Mouse (Mus musculus) embryonic facial prominence, embryonic 15.5 days (tissue): Measurements from ENCODE around the gene Dbp. TPM values are rescaled to one million over a fixed set of nuclear protein-coding genes. Genes with fewer than 3 reads are reported as not detected.

Source experiments
- ATAC-seq: fragments of 200-750 bp; cut with Nextera tagmentation; 2 replicates; pipeline ENCODE4 v1.8.0; 2017; ENCODE audit warnings: low read depth, moderate TSS enrichment; ENCODE audit not compliant: insufficient number of reproducible peaks, low FRiP score, low TSS enrichment
- H3K27ac ChIP-seq: fragments of 300-500 bp; sonication (generic); replicated peaks from 2 replicates; pipeline ENCODE4 v1.5.1; 2015; ENCODE audit warnings: mild to moderate bottlenecking, inconsistent platforms
- H3K27me3 ChIP-seq: fragments of 300-500 bp; sonication (generic); 2 replicates; pipeline ENCODE4 v1.6.1; 2015; ENCODE audit warnings: inconsistent platforms
- H3K36me3 ChIP-seq: fragments of 300-500 bp; sonication (generic); 2 replicates; pipeline ENCODE4 v1.6.1; 2015; ENCODE audit warnings: mild to moderate bottlenecking, inconsistent platforms
- H3K4me1 ChIP-seq: fragments of 300-500 bp; sonication (generic); 2 replicates; pipeline ENCODE4 v1.6.1; 2015; ENCODE audit warnings: inconsistent platforms
- H3K4me2 ChIP-seq: fragments of 300-500 bp; sonication (generic); replicated peaks from 2 replicates; pipeline ENCODE4 v1.6.1; 2015; ENCODE audit warnings: mild to moderate bottlenecking, inconsistent platforms
- H3K4me3 ChIP-seq: fragments of 300-500 bp; sonication (generic); replicated peaks from 2 replicates; pipeline ENCODE4 v1.5.1; 2015; ENCODE audit warnings: mild to moderate bottlenecking, inconsistent platforms
- H3K9ac ChIP-seq: fragments of 300-500 bp; sonication (generic); 2 replicates; pipeline ENCODE4 v1.6.1; 2015; ENCODE audit warnings: inconsistent platforms
- H3K9me3 ChIP-seq: fragments of 300-500 bp; sonication (generic); replicated peaks from 2 replicates; pipeline ENCODE4 v1.6.1; 2016; ENCODE audit warnings: inconsistent platforms
- WGBS: fragments of 180-500 bp; shearing (Covaris S2); methylation state at CpG from one replicate; pipeline ENCODE4 v1.1.7; 2015; 5-methylcytosine and 5-hydroxymethylcytosine counted together
- polyA plus RNA-seq: library from polyadenylated mRNA; unstranded; fragments of >200 nt; fragmentation: Nextera tagmentation; extraction: Ambion mirVana; gene quantifications from 2 replicates; pipeline ENCODE4 v1.2.1, GENCODE M21; 2015

Dbp gene
- polyA plus RNA-seq, 1 experiment from 2014 or later = 7.0 TPM

DNA sequence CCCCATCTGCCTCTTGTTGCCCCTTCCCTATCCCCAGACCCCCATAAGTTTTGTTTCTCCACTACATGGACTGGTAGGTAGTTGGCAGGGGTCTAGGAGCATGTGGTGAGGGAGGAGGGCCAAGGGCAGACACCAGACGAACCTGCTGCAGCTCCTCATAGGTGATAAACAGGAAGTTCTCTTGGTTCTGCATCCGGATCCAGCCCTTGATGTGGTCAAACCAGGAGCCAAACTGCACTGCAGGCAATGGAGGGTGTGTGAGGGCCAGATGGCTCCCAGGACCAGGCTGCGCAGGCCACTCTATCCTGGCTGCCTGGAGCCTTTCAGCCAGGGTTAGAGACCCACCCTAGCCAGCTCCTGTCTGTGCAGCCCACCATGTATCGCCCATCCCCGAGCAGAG, 28.6 kb downstream of the Dbp start:
- H3K4me3 ChIP-seq = no peak overlapping the region
- H3K9ac ChIP-seq = no peak overlapping the region
- H3K4me1 ChIP-seq = peaks cover 13% of the 10 kb centered on the region
- no peaks in the 10 kb centered on the region for H3K9me3 ChIP-seq
- no peak overlapping the region for H3K27ac ChIP-seq
- no peak for ATAC-seq
- 0 out of 2 replicates have a peak, but pooled peaks cover 4% of the 10 kb centered on the region for H3K36me3 ChIP-seq
- H3K27me3 ChIP-seq = no peaks in the 10 kb centered on the region
- no peak overlapping the region for H3K4me2 ChIP-seq
- WGBS = 75% methylated on average over 5 of the region's 5 CpGs

DNA sequence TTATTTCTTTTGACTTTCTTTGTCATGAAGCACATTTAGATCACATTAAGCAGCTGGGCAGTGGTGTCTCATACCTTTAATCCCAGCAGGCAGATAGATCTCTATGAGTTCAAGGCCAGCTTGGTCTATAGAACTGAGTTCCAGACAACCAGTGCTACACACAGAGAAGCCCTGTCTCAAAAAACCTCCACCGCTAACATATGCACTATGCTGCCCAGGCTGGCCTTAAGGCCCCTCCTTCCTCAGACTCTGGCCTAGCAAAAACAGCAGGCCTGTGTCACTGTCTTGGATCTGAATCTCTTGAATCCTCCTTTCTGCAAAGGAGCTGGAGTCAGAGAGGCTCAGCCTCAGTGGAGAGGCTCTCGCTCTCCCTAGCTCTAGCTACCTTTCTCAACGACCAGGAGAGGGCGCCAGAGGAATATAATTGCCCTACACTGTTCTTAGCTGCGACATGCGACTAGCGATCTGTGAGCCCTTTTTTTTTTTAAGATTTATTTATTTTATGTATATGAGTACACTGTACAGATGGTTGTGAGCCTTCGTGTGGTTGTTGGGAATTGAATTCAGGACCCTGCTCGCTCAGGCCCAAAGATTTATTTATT, 34.4 kb downstream of the Dbp start:
- Histone ChIP-seq H3K9ac (no peak overlapping the region), H3K27ac (no peak overlapping the region), H3K9me3 (no peaks in the 10 kb centered on the region), H3K4me1 (0 out of 2 replicates have a peak, but pooled peaks cover 5% of the 10 kb centered on the region), H3K27me3 (no peaks in the 10 kb centered on the region), H3K4me3 (no peak overlapping the region), H3K36me3 (no peaks in the 10 kb centered on the region), H3K4me2 (no peak overlapping the region)
- WGBS = 6% methylated on average over 9 of the region's 9 CpGs
- ATAC-seq = peak; percentile 61; the same call in 1 of the 2 replicates

- Histone ChIP-seq H3K36me3 (no peaks in the 10 kb centered on the region), H3K4me3 (no peak overlapping the region), H3K27me3 (no peaks in the 10 kb centered on the region), H3K9ac (no peak overlapping the region), H3K9me3 (no peaks in the 10 kb centered on the region), H3K27ac (no peak overlapping the region), H3K4me2 (no peak overlapping the region), H3K4me1 (0 out of 2 replicates have a peak, but pooled peaks cover 5% of the 10 kb centered on the region)
- WGBS = 55% methylated on average over 10 of the region's 10 CpGs
- ATAC-seq = no peak
Observed at GRCm38 (mm10) chr7:45739820-45740219, 34.9 kb downstream of the Dbp start.

DNA sequence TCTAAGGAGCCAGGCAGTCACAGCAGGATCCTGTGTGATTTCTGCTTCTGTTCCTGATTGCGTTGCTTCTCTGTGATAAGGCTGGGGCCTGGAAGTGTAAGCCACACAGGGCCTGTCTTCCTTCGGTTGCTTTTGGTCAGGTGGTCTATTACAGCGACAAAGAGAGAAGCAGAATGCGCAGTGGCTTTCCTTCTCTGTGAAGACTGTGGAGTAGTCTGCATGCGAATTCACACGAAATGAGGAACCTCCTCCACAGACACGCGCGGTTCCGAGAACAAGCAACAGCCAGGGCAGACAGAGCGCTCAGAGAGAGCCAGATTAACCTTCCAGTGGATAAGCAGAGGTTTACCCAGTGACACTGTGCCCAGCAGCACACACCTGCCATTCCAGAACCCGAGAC, 36.4 kb downstream of the Dbp start:
- H3K9ac ChIP-seq = no peak overlapping the region
- 0 out of 2 replicates have a peak, but pooled peaks cover 5% of the 10 kb centered on the region for H3K4me1 ChIP-seq
- no peak overlapping the region; the same call in 1 of the 2 replicates for H3K4me2 ChIP-seq
- H3K27me3 ChIP-seq = no peaks in the 10 kb centered on the region
- 84% methylated on average over 12 of the region's 12 CpGs for WGBS
- no peaks in the 10 kb centered on the region for H3K9me3 ChIP-seq
- no peaks in the 10 kb centered on the region for H3K36me3 ChIP-seq
- no peak overlapping the region for H3K4me3 ChIP-seq
- no peak for ATAC-seq
- no peak overlapping the region for H3K27ac ChIP-seq

GRCm38 (mm10) chr7:45741777-45742176, 36.9 kb downstream of the Dbp start:
- Histone ChIP-seq H3K36me3 (no peaks in the 10 kb centered on the region), H3K4me3 (peak overlapping the region; percentile 32), H3K27me3 (no peaks in the 10 kb centered on the region), H3K27ac (no peak overlapping the region), H3K9ac (no peak overlapping the region), H3K4me1 (0 out of 2 replicates have a peak, but pooled peaks cover 5% of the 10 kb centered on the region), H3K4me2 (peak overlapping the region; percentile 43), H3K9me3 (no peaks in the 10 kb centered on the region)
- WGBS = 27% methylated on average over 11 of the region's 11 CpGs
- peak; percentile 25; the same call in 1 of the 2 replicates for ATAC-seq

DNA sequence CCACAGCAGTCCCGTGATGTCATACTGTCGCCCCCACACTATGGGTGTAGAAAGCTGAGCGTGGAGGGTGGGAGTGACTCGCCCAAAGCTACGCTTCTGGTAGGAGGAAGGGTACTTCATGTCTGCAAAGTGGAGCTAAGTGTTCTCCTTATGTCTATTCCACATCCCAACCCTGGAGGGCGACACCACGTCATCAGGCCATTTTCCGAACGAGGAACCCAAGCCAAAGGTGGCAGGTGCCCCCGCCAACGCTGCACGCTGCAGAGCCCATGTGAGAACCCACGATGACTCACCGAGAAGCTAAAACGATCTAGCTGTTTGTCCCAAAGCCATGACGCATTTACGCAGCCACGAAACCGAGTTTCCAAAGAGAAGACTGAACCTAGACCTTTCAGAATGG, 37.5 kb downstream of the Dbp start:
- Histone ChIP-seq H3K27ac (no peak overlapping the region), H3K4me1 (0 out of 2 replicates have a peak, but pooled peaks cover 5% of the 10 kb centered on the region)
- 0 out of 2 replicates have a peak, but pooled peaks have one; percentile 8 for ATAC-seq

DNA sequence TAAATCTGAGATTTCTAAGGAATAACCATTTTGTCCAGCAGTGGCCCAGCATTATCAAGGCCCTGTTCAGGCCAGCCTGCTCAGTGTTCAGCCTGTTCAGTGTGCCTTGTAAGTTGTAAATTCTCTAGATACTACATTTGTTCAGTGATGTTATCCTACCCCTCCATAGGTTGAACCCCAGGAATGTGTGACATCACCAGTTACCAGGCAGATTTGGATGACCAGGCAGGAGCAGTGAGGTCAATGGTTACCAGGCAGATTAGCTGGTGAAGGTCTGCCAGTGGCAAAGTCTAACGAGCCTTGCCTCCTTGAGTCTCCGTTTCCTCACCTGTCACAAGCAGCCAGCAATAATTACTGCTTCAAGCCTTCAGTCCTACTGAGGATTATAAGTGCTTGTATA, 39.5 kb downstream of the Dbp start:
- H3K9ac ChIP-seq = no peak overlapping the region
- 22% methylated on average over 2 of the region's 2 CpGs for WGBS
- no peak overlapping the region for H3K4me3 ChIP-seq
- H3K4me1 ChIP-seq = 0 out of 2 replicates have a peak, but pooled peaks cover 5% of the 10 kb centered on the region
- no peaks in the 10 kb centered on the region for H3K9me3 ChIP-seq
- H3K4me2 ChIP-seq = no peak overlapping the region
- no peaks in the 10 kb centered on the region for H3K36me3 ChIP-seq
- no peak for ATAC-seq
- no peak overlapping the region for H3K27ac ChIP-seq
- no peaks in the 10 kb centered on the region for H3K27me3 ChIP-seq

More for the DNA sequence above, 37.5 kb downstream of the Dbp start:
- peak overlapping the region; percentile 32 for H3K4me3 ChIP-seq
- no peaks in the 10 kb centered on the region for H3K27me3 ChIP-seq
- no peaks in the 10 kb centered on the region for H3K36me3 ChIP-seq
- peak overlapping the region; percentile 43 for H3K4me2 ChIP-seq
- no peak overlapping the region for H3K9ac ChIP-seq
- no peaks in the 10 kb centered on the region for H3K9me3 ChIP-seq
- 23% methylated on average over 19 of the region's 19 CpGs for WGBS

DNA sequence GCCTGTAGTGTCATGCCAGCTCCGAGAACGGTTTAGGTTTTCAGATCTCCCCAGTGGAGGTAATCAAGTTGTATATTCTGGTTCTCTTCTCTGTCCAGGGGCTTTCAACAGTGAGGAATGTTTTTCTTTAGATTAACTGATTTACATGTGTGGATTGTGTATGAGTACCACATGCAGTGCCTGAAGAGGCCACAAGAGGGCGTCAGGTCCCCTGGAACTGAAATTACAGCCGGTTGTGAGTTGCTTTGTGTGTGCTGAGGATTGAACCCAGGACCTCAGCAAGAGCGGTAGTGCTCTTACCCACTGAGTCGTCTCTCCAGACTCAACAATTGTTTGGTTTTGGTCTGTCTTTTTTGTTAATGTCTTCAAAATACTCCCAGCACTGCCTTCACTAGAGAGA, 41.6 kb downstream of the Dbp start:
- H3K4me3 ChIP-seq = no peak overlapping the region
- 61% methylated on average over 6 of the region's 6 CpGs for WGBS
- no peaks in the 10 kb centered on the region for H3K27me3 ChIP-seq
- no peak overlapping the region for H3K4me2 ChIP-seq
- peaks cover 9% of the 10 kb centered on the region for H3K4me1 ChIP-seq
- ATAC-seq = no peak
- H3K9ac ChIP-seq = no peak overlapping the region
- H3K36me3 ChIP-seq = no peaks in the 10 kb centered on the region
- H3K27ac ChIP-seq = no peak overlapping the region
- H3K9me3 ChIP-seq = no peaks in the 10 kb centered on the region

DNA sequence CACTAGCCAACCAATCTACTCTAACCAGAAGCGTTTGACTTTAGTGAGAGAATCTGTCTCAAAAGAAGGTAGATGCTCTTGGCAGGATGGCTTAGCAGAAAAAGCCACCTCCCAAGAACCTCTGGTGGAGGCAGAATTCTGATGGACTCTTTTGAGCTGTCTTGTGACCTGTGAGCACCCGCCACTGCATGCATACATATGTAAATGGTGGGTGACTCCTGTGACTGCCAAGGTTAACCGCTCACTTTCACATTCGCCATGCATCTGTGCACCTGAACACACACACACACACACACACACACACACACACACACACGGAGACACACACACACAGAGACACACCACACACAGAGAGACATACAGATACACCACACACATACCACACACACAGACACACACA, 42.6 kb downstream of the Dbp start:
- ATAC-seq = no peak
- no peak overlapping the region for H3K9ac ChIP-seq
- no peak overlapping the region for H3K4me3 ChIP-seq
- WGBS = 90% methylated on average over 5 of the region's 5 CpGs
- no peak overlapping the region for H3K27ac ChIP-seq
- H3K4me2 ChIP-seq = no peak overlapping the region
- peaks cover 6% of the 10 kb centered on the region for H3K4me1 ChIP-seq
- H3K9me3 ChIP-seq = no peaks in the 10 kb centered on the region
- H3K36me3 ChIP-seq = no peaks in the 10 kb centered on the region
- H3K27me3 ChIP-seq = no peaks in the 10 kb centered on the region

DNA sequence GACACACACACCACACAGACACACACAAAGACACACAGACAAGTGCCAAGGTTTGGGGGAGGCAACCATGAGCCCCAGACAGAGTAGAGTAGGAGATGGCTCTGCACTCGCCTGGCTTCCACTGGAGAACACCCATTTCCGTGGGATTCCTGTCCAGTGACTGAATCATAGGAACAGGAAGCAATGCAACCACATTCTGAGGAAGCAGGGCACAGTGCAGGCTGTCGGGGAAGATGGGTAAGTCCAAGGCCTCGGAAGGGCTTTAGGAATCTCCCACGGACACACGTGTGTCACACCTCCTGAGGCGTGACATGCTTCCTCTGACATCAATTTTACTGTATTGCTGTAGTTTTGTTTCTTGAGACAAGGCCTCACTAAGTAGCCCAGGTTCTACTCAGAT, 43.2 kb downstream of the Dbp start:
- no peaks in the 10 kb centered on the region for H3K36me3 ChIP-seq
- no peaks in the 10 kb centered on the region for H3K9me3 ChIP-seq
- H3K4me2 ChIP-seq = no peak overlapping the region
- no peak overlapping the region for H3K4me3 ChIP-seq
- no peak overlapping the region for H3K9ac ChIP-seq
- WGBS = 71% methylated on average over 7 of the region's 7 CpGs
- ATAC-seq = no peak
- peaks cover 4% of the 10 kb centered on the region for H3K4me1 ChIP-seq
- H3K27me3 ChIP-seq = no peaks in the 10 kb centered on the region
- no peak overlapping the region for H3K27ac ChIP-seq

GRCm38 (mm10) chr7:45749401-45749800, 44.5 kb downstream of the Dbp start:
- H3K9ac ChIP-seq = no peak overlapping the region
- 42% methylated on average over 10 of the region's 10 CpGs for WGBS
- ATAC-seq = no peak
- H3K27ac ChIP-seq = no peak overlapping the region
- H3K9me3 ChIP-seq = no peaks in the 10 kb centered on the region
- H3K4me2 ChIP-seq = no peak overlapping the region
- no peaks in the 10 kb centered on the region for H3K36me3 ChIP-seq
- H3K4me3 ChIP-seq = no peak overlapping the region
- no peaks in the 10 kb centered on the region for H3K27me3 ChIP-seq
- H3K4me1 ChIP-seq = peaks cover 4% of the 10 kb centered on the region

- no peak overlapping the region for H3K4me3 ChIP-seq
- no peak overlapping the region for H3K9ac ChIP-seq
- no peak overlapping the region for H3K4me2 ChIP-seq
- peaks cover 4% of the 10 kb centered on the region for H3K4me1 ChIP-seq
- 54% methylated on average over 9 of the region's 9 CpGs for WGBS
- H3K27ac ChIP-seq = no peak overlapping the region
- H3K36me3 ChIP-seq = no peaks in the 10 kb centered on the region
- ATAC-seq = no peak
- H3K27me3 ChIP-seq = no peaks in the 10 kb centered on the region
- H3K9me3 ChIP-seq = no peaks in the 10 kb centered on the region
Observed at GRCm38 (mm10) chr7:45750162-45750561, 45.3 kb downstream of the Dbp start.
